Mouse (Mus musculus): Measurements from ENCODE around the gene Smg6.
A peak's percentile ranks its signal among the peaks of the same experiment; 100 is the strongest.

- TF ChIP-seq CTCF (IDR thresholded peaks at IDR 0.05; ENCODE audit: borderline replicate concordance, extremely low read depth, insufficient read depth, insufficient read length) (peak; percentile 66), POLR2A (IDR thresholded peaks at IDR 0.05; ENCODE audit: borderline replicate concordance, extremely low read depth, insufficient read depth, insufficient read length, poor library complexity, severe bottlenecking) (no peak)
These were observed 240.0 kb downstream of the Smg6 start for GRCm38 (mm10) chr11:75165441-75166192.

Measured in brain, embryonic 14.5 days (tissue).